Mouse (Mus musculus) T-cell, adult 2 months (primary cell): ENCODE measurements around the gene Tcam1.

ENCODE experiments used
- DNase-seq: peaks from one replicate; pipeline ENCODE4 v3.0.0; 2022; ENCODE audit warnings: low spot score

Tcam1 gene

GRCm38 (mm10) chr11:106273311-106273684 is 3.2 kb upstream of the Tcam1 start:
- DNase-seq, result no peak

- no peak for DNase-seq
Measured at GRCm38 (mm10) chr11:106273811-106274210, 2.7 kb upstream of the Tcam1 start.

- DNase-seq, result no peak
Measured at GRCm38 (mm10) chr11:106274374-106274773, 2.1 kb upstream of the Tcam1 start.

- no peak for DNase-seq
Measured at GRCm38 (mm10) chr11:106274971-106275411, 1.5 kb upstream of the Tcam1 start.

- no peak for DNase-seq
Measured at GRCm38 (mm10) chr11:106282452-106282851, 6.0 kb downstream of the Tcam1 start.

- DNase-seq, result no peak
Measured at GRCm38 (mm10) chr11:106283371-106283770, 6.9 kb downstream of the Tcam1 start.

- no peak for DNase-seq
Measured at GRCm38 (mm10) chr11:106284126-106284525, 7.7 kb downstream of the Tcam1 start.

GRCm38 (mm10) chr11:106286206-106286605 is 9.7 kb downstream of the Tcam1 start:
- DNase-seq, result no peak

- DNase-seq, result no peak
Measured at GRCm38 (mm10) chr11:106286987-106287386, 10.5 kb downstream of the Tcam1 start.

GRCm38 (mm10) chr11:106289369-106289768 is 12.9 kb downstream of the Tcam1 start:
- DNase-seq, result peak; percentile 13

GRCm38 (mm10) chr11:106290376-106290775 is 13.9 kb downstream of the Tcam1 start:
- no peak for DNase-seq

- DNase-seq, result no peak
Measured at GRCm38 (mm10) chr11:106291861-106292260, 15.4 kb downstream of the Tcam1 start.

- no peak for DNase-seq
Measured at GRCm38 (mm10) chr11:106301765-106302164, 25.3 kb downstream of the Tcam1 start, which contains the start of gene Gh. TSS of gene Gh (minus strand) at chr11:106301865.

- DNase-seq, result peak; percentile 49
Measured at GRCm38 (mm10) chr11:106302634-106303033, 26.2 kb downstream of the Tcam1 start.

GRCm38 (mm10) chr11:106305348-106306064 is 29.0 kb downstream of the Tcam1 start:
- DNase-seq, result no peak

- DNase-seq, result no peak
Measured at GRCm38 (mm10) chr11:106306065-106306385, 29.6 kb downstream of the Tcam1 start.

- DNase-seq, result no peak
Measured at GRCm38 (mm10) chr11:106306758-106307157, 30.3 kb downstream of the Tcam1 start.

GRCm38 (mm10) chr11:106307432-106307831 is 31.0 kb downstream of the Tcam1 start:
- DNase-seq, result no peak

- peak; percentile 14 for DNase-seq
Measured at GRCm38 (mm10) chr11:106308162-106308561, 31.7 kb downstream of the Tcam1 start.

- no peak for DNase-seq
Measured at GRCm38 (mm10) chr11:106310123-106310522, 33.7 kb downstream of the Tcam1 start.

- no peak for DNase-seq
Measured at GRCm38 (mm10) chr11:106313533-106313932, 37.1 kb downstream of the Tcam1 start.

- DNase-seq, result no peak
Measured at GRCm38 (mm10) chr11:106314333-106314812, 37.9 kb downstream of the Tcam1 start, which contains the start of gene Cd79b. TSS of gene Cd79b (minus strand) at chr11:106314762.

GRCm38 (mm10) chr11:106316416-106316815 is 39.9 kb downstream of the Tcam1 start:
- DNase-seq, result no peak

- peak; percentile 58 for DNase-seq
Measured at GRCm38 (mm10) chr11:106317801-106318200, 41.3 kb downstream of the Tcam1 start.
